Mouse (Mus musculus) neutrophil, adult 5-6 weeks (primary cell): ENCODE measurements around the gene Serpinb9b. TPM values are rescaled to one million over a fixed set of nuclear protein-coding genes. Genes with fewer than 3 reads are reported as not detected.

Source experiments
- ATAC-seq: fragments of 151-379, 151-347 bp; 2 replicates; pipeline ENCODE4 v1.8.0; 2017; ENCODE audit warnings: mild to moderate bottlenecking, moderate TSS enrichment; ENCODE audit not compliant: insufficient number of reproducible peaks, poor library complexity, low FRiP score, severe bottlenecking; ENCODE audit errors: extremely low read depth
- total RNA-seq: library from RNA; stranded (forward); fragments of 200-1000 nt; gene quantifications from 2 replicates; pipeline ENCODE4 v1.2.3, GENCODE M21; 2017

The Serpinb9b gene
- total RNA-seq, 1 experiment from 2014 or later: 0.23 TPM

GRCm38 (mm10) chr13:33085695-33086432 is 58.6 kb downstream of the Serpinb9b start:
- no peak for ATAC-seq

DNA sequence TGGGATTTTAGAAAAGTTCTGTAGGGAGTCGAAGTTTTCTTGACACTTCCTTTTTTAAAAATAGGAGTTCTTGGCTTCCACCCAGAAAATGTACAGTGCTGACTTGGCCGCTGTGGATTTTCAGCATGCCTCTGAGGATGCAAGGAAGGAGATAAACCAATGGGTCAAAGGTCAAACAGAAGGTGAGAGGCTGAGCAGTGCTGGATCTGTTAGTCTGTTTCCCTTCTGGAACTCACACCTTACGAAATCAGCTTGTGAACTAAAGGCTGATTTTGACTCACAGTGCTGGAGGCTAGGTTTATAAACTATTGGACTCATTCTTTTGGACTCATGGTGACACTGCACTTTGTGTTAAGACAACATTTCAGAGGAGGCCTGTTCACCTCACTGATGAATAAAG is 62.4 kb downstream of the Serpinb9b start:
- no peak for ATAC-seq

DNA sequence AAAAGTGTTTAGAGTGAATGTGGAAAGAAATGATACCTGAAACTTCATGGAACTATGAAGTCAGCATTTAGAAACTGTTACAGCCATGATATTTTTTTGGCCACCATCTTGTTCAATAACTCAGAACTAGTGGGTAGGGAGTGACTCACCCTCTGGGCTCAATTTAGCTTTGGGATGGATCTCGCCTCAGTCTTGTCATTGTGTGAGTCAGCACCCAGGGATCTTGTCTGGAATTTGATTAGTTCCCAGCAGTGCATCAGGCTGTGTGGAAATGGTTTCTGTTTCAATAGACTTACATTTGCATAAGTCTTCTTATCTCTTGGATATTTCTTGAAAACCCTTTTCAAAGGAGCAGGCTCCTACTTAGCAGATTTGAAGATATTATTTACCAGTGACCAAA is 63.3 kb downstream of the Serpinb9b start:
- no peak for ATAC-seq

GRCm38 (mm10) chr13:33091306-33091705 is 64.1 kb downstream of the Serpinb9b start:
- ATAC-seq: no peak

Other genes starting within 250 kb of the Serpinb9b start
- gene Mylk4, start 243.5 kb upstream of the Serpinb9b start, total RNA-seq: not detected in 2 replicates
- 25.8 and 39.8 TPM in 2 replicates for gene Wrnip1, start 225.4 kb upstream of the Serpinb9b start, total RNA-seq
- gene D930007J09Rik, start 224.6 kb upstream of the Serpinb9b start, total RNA-seq: not detected in 2 replicates
- gene Serpinb1a, start 176.2 kb upstream of the Serpinb9b start, total RNA-seq: 330 and 346 TPM in 2 replicates
- gene Serpinb1c, start 129.2 kb upstream of the Serpinb9b start, total RNA-seq: 0.61 TPM in 1 of 2 replicates, not detected in the other
- 2.8 and 3.5 TPM in 2 replicates for gene Serpinb6b, start 62.2 kb upstream of the Serpinb9b start, total RNA-seq
- 2.8 and 4.1 TPM in 2 replicates for gene Serpinb9, start 24.2 kb upstream of the Serpinb9b start, total RNA-seq
- gene Serpinb1b, start 51.2 kb downstream of the Serpinb9b start, total RNA-seq: not detected in 2 replicates
- not detected in 2 replicates for gene Serpinb9c, start 132.3 kb downstream of the Serpinb9b start, total RNA-seq
- not detected in 2 replicates for gene Serpinb9d, start 165.5 kb downstream of the Serpinb9b start, total RNA-seq
- not detected in 2 replicates for gene Serpinb9e, start 222.2 kb downstream of the Serpinb9b start, total RNA-seq